Comparison of ENCODE assay signal across 9 mouse cellular contexts in the genomic region with DNA sequence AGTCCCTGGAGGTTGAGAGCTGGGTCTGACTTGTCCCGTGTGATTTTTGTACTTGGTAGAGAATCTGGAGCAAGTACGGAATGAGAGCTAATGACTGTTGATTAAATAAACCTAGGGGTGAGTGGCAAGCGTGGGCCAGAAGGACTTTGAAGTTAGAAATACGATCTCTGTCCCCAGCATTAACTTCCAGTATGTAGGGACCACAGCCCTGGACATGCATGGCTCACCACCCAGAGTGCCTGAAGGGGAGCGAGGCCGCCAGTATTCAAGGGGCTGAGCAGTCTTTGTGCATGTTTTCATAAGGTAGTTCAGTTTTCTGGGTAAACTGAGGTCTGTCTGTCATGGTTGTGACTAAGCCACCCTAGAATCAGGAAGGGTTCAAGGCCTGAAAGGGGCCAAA. TPM values are rescaled to one million over a fixed set of nuclear protein-coding genes. Genes with fewer than 3 reads are reported as not detected.
DNase-seq lines count a peak whose midpoint lies in the region; ATAC-seq and TF ChIP-seq lines count a peak whose summit lies in the region.
"Had no signal": no experiment of that assay in that cellular context is flagged by ENCODE, and none has a peak within 500 bp of the region (broad histone marks: within the 10 kb centered on the region; RNA-seq: fewer than 3 reads in every experiment).

No protein-coding gene starts in this region.

- no peaks in the 10 kb centered on the region for H3K9me3 ChIP-seq in neural tube, embryonic 11.5 days (ENCODE audit: control insufficient read depth, low read length)
- H3K9me3 ChIP-seq in intestine, postnatal 0 days (ENCODE audit: control insufficient read depth): no peaks in the 10 kb centered on the region
- H3K9me3 ChIP-seq in stomach, embryonic 16.5 days (replicated peaks; ENCODE audit: control insufficient read depth, low read length): no peaks in the 10 kb centered on the region

- 37% methylated on average over 6 of the region's 6 CpGs for WGBS in neural tube, embryonic 11.5 days
- WGBS in intestine, postnatal 0 days: 38% methylated on average over 6 of the region's 6 CpGs
- WGBS in stomach, embryonic 16.5 days: 29% methylated on average over 6 of the region's 6 CpGs

- H3K4me2 ChIP-seq in neural tube, embryonic 11.5 days (ENCODE audit: low read depth): 0 out of 2 replicates have a peak overlapping the region, but pooled peaks have one; percentile 75
- H3K4me2 ChIP-seq in intestine, postnatal 0 days (replicated peaks; ENCODE audit: low read depth): peak overlapping the region; percentile 75; the same call in 1 of the 2 replicates
- peak overlapping the region; percentile 84; the same call in 1 of the 2 replicates for H3K4me2 ChIP-seq in stomach, embryonic 16.5 days (ENCODE audit: low read depth, low read length)

- no peak for ATAC-seq in neural tube, embryonic 11.5 days (ENCODE audit: insufficient read depth, low FRiP score, low TSS enrichment)
- ATAC-seq in intestine, postnatal 0 days: no peak
- ATAC-seq in stomach, embryonic 16.5 days (ENCODE audit: insufficient read depth, low FRiP score): no peak

- intact Hi-C loops in gastrocnemius, adult 2 months (cut with DNase I): loop anchor here (5.0 kb wide), 1 partner anchor 87 kb away; no protein-coding TSS in a partner anchor
- intact Hi-C loops in gastrocnemius, postnatal 14 days (cut with DNase I; ENCODE audit: low total_unique reads): no loop called here

- DNase-seq in gastrocnemius, adult 2 months: no peak
- DNase-seq in gastrocnemius, postnatal 14 days: no peak
- no peak for DNase-seq in neural tube, embryonic 11.5 days (ENCODE audit: low spot score)
- DNase-seq in neural tube, embryonic 10.5 days (ENCODE audit: extremely low spot score, low spot score): no peak
- DNase-seq in embryo, embryonic 9.5 days (ENCODE audit: extremely low spot score): no peak
- DNase-seq in adrenal gland, adult 8-10 months: no peak
- DNase-seq: lung, postnatal 10 days had no signal

- H3K9ac ChIP-seq in neural tube, embryonic 11.5 days (ENCODE audit: low read length): no peak overlapping the region
- no peak overlapping the region for H3K9ac ChIP-seq in intestine, postnatal 0 days (ENCODE audit: low read depth, low read length)
- no peak overlapping the region for H3K9ac ChIP-seq in stomach, embryonic 16.5 days (ENCODE audit: low read length)

- H3K4me3 ChIP-seq in gastrocnemius, adult 2 months: peak overlapping the region; percentile 82
- H3K4me3 ChIP-seq in neural tube, embryonic 11.5 days (ENCODE audit: low read depth, low read length): no peak overlapping the region
- no peak overlapping the region for H3K4me3 ChIP-seq in intestine, postnatal 0 days (ENCODE audit: low read depth, low read length)
- no peak overlapping the region for H3K4me3 ChIP-seq in stomach, embryonic 16.5 days (replicated peaks; ENCODE audit: low read length)

- no peaks in the 10 kb centered on the region for H3K36me3 ChIP-seq in neural tube, embryonic 11.5 days (ENCODE audit: control insufficient read depth, insufficient read depth, low read length)
- no peaks in the 10 kb centered on the region for H3K36me3 ChIP-seq in intestine, postnatal 0 days (ENCODE audit: control insufficient read depth, insufficient read depth)
- H3K36me3 ChIP-seq in stomach, embryonic 16.5 days (ENCODE audit: control insufficient read depth, insufficient read depth, low read length): no peaks in the 10 kb centered on the region

- peaks cover 5% of the 10 kb centered on the region; the same call in 1 of the 2 replicates for H3K4me1 ChIP-seq in neural tube, embryonic 11.5 days (ENCODE audit: control insufficient read depth, insufficient read depth, low read length)
- no peaks in the 10 kb centered on the region for H3K4me1 ChIP-seq in intestine, postnatal 0 days (replicated peaks; ENCODE audit: control insufficient read depth, insufficient read depth, low read length)
- H3K4me1 ChIP-seq in stomach, embryonic 16.5 days (ENCODE audit: control insufficient read depth, insufficient read depth, low read length): peaks cover 11% of the 10 kb centered on the region; the same call in 1 of the 2 replicates

- peak overlapping the region; percentile 89 for H3K27ac ChIP-seq in gastrocnemius, adult 2 months
- H3K27ac ChIP-seq in neural tube, embryonic 11.5 days (ENCODE audit: low read depth, low read length): no peak overlapping the region
- H3K27ac ChIP-seq in intestine, postnatal 0 days (ENCODE audit: low read depth, low read length): no peak overlapping the region
- no peak overlapping the region for H3K27ac ChIP-seq in stomach, embryonic 16.5 days (ENCODE audit: low read length)

- H3K27me3 ChIP-seq in neural tube, embryonic 11.5 days (ENCODE audit: control insufficient read depth, insufficient read depth, low read length): peaks cover 59% of the 10 kb centered on the region
- peaks cover 61% of the 10 kb centered on the region for H3K27me3 ChIP-seq in intestine, postnatal 0 days (replicated peaks; ENCODE audit: control insufficient read depth, insufficient read depth, low read length)
- peaks cover 64% of the 10 kb centered on the region for H3K27me3 ChIP-seq in stomach, embryonic 16.5 days (ENCODE audit: control insufficient read depth, insufficient read depth, low read length)

- no peak for TF ChIP-seq CTCF in gastrocnemius, adult 2 months (IDR thresholded peaks at IDR 0.05)
- TF ChIP-seq CTCF in intestine, postnatal 0 days (IDR thresholded peaks at IDR 0.05; ENCODE audit: low read depth): no peak

RNA-seq across cellular contexts. Expression of gene Kcnc1, which starts 0.7 kb away (rescaled TPM):
- total RNA-seq in gastrocnemius, adult 2 months (2021): 10 to 100 TPM; 38.9 to 66.6 TPM
- 10 to 100 TPM; 34.8 to 35.1 TPM for total RNA-seq in gastrocnemius, postnatal 14 days (2021)
- 1.6 and 3.7 TPM in 2 replicates for polyA plus RNA-seq in neural tube, embryonic 11.5 days (2014; fragmentation: Nextera tagmentation; extraction: Ambion mirVana)
- 0.39 and 0.72 TPM in 2 replicates for polyA plus RNA-seq in intestine, postnatal 0 days (2015; fragmentation: Nextera tagmentation; extraction: Ambion mirVana)
- polyA plus RNA-seq in stomach, embryonic 16.5 days (2015; fragmentation: Nextera tagmentation; extraction: Ambion mirVana): 0.19 and 0.23 TPM in 2 replicates
- under 1 TPM; 0.70 to 0.87 (median 0.77) TPM for total RNA-seq in adrenal gland, adult 8-10 months (2022)

RNA-seq across cellular contexts. Expression of gene Myod1, which starts 19.3 kb away (rescaled TPM):
- total RNA-seq in gastrocnemius, adult 2 months (2021): 10 to 100 TPM; 17.3 to 21.3 TPM
- 10 to 100 TPM; 24.3 to 30.6 TPM for total RNA-seq in gastrocnemius, postnatal 14 days (2021)
- polyA plus RNA-seq in neural tube, embryonic 11.5 days (2014; fragmentation: Nextera tagmentation; extraction: Ambion mirVana): 10.0 and 15.0 TPM in 2 replicates
- polyA plus RNA-seq in intestine, postnatal 0 days (2015; fragmentation: Nextera tagmentation; extraction: Ambion mirVana): not detected in 2 replicates
- 1.3 and 4.0 TPM in 2 replicates for polyA plus RNA-seq in stomach, embryonic 16.5 days (2015; fragmentation: Nextera tagmentation; extraction: Ambion mirVana)
- not detected for total RNA-seq in adrenal gland, adult 8-10 months (2022)

Comparison
In these comparisons a context has a peak if more than half of its experiments do, and no peak if none do; other contexts are left out.
1. RNA of gene Kcnc1, which starts 0.7 kb away (total RNA-seq): 38.9 to 66.6 TPM in gastrocnemius, adult 2 months and 34.8 to 35.1 TPM in gastrocnemius, postnatal 14 days; 0.70 to 0.87 TPM in adrenal gland, adult 8-10 months; every median in the first group is over 10 times any median in the second.
2. RNA of gene Myod1, which starts 19.3 kb away (total RNA-seq): 24.3 to 30.6 TPM in gastrocnemius, postnatal 14 days and 17.3 to 21.3 TPM in gastrocnemius, adult 2 months; not detected in adrenal gland, adult 8-10 months; every median in the first group is over 10 times any median in the second.
3. Peak in every context shown above with its lines, with median percentiles within 50 percentile points of each other: H3K4me2 ChIP-seq.